Mouse (Mus musculus): ENCODE measurements around the gene Sdhc.
"Not testable (repeated sequence)": the region's sequence is repeated elsewhere in the genome, so short reads cannot be mapped to it uniquely, and the experiment has no call there.

Gene Sdhc

DNA sequence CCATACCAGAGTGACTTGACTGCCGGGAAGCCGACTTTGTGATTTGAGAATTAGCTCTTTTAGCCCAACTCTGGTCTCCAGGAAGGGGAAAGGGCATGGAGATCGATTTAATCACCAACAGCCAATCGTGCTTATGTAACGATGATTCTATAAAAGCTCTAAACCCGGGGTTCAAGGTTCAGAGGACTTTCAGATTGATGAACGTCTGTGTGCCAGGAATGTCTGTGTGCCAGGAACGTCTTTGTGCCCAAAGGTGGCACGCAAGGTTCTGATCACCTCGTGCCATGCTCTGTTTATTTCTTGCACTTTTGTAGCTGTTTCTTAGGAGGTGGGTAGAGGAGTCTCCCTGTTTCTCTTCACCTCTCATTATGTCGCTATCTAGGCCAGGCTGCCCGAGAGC lies 18.5 kb upstream of the Sdhc start:
- DNase-seq (ENCODE audit: low spot score): no peak

DNA sequence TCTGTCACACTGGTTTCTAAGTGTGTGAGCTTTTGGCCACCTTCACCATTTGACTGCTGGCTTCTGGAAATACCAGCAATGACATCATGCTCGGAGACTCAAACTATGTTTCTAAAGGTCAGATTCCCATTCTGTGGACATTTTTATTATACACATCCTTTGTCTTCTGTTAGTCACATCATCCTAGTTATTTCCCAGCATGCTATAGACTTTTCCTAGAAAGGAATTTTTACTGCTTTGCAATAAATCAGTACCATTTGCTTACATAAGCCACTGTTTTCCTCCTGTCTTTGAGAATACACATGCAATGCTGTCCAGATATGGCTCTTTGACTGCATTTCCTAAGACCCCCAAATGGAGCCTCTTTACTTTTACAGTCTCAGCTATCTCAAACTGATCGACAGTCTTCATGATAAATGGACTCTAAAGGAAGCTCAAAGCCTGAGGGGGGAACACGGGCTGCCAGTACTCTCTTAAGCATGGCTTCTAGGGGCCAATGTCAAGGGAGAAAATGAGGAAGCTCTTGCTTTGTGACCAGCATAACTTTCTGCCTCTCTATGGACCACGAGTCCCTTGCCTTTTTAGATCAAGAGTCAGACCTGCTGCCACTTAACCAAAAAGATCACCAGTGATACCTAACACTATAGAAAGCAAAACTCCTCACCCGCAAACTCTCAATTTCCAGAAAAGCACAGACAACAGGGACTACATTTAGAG lies 15.4 kb upstream of the Sdhc start:
- DNase-seq (ENCODE audit: low spot score): no peak

DNA sequence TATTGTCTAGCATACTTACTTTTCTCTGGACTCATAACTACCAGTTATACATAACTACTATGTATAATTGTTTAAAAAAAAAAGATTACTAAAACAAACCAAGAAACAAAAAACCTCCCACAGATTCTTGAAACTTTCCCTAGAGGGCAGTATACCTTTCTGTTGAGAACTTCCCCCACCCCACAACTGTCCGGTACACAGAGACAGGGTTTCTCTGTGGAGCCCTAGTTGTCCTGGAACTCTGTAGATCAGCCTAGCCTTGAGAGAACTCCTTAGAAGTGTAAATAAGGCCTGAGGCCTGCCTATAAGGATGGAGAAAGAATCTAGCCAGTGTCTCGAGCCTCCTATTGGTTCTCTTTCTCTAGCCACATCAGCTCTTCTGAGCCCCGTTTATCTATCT lies 13.9 kb upstream of the Sdhc start:
- DNase-seq (ENCODE audit: low spot score): no peak

DNA sequence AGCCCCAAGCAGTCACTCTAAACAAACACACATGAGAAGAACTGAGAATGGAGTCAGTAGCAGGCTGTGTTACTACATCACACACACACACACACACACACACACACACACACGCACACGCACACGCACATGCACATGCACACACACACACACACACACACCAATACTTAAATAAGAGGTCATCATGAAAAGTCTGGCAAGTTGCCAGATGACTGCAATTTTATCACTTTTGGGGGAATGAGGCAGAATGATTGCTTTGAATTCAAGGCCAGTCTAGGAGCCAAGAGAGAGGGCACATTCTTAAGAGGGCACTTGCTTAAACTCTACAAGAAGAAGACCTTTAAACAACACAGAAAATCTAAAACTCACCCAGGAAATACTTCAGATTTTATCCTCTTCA lies 12.1 kb upstream of the Sdhc start:
- DNase-seq (ENCODE audit: low spot score): no peak

DNA sequence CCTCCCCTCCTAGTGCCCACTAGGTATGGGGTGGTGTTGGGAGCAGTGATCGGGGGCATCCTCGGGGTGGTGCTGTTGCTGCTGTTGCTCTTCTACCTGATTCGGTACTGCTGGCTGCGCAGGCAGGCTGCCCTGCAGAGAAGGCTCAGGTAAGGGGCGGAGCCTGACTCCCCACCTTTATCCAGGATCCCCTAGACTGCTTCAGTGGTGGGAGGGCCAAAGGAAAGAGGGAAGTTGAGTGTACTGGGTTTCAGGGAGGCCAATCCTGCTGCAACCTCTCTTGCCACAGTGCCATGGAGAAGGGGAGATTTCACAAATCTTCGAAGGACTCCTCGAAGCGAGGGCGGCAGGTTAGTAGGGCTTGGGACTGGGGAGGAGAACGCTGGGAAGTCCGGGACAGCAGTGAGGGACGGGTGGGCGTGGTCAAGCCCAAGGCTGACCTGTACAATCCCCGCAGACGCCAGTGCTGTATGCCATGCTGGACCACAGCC lies 9.1 kb upstream of the Sdhc start:
- DNase-seq (ENCODE audit: low spot score): no peak

DNA sequence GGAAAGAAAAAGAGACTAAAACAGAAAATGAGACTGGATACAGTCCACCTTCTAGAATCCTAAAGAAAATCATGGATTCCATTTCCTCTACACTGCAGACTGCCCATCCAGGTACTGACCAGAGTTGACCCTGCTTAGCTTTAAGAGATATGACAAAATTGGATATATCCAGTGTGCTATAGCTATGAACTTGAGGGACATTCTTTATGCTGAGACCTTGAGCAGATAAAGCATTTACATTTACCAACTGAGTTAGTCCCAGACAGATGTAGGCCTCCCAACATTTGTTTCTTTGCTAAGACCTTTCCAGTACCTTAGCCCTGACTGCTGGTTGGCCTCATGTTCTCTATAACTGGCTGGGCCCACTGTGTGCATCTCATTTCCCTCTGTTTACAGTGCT lies 7.6 kb upstream of the Sdhc start:
- DNase-seq (ENCODE audit: low spot score): no peak

DNA sequence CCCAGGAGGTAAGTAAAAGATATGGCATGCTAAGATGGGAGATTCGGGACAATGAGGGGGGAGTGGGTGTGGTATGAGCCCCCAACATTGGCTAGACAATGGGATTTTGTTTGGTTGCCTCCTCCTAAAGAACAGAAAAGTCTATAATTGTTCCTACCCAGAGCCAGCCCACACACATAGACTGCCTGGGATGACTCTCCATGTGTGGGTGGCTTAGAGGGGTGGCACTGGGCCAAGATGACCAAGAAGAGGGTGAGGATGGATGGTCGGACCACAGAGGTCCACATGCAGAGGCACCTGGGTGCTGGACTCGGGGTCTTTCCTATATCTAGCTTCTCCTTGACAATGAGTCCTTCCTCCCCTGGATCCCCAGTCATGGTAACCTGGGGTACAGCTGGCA lies 6.2 kb upstream of the Sdhc start:
- no peak for DNase-seq (ENCODE audit: low spot score)

DNA sequence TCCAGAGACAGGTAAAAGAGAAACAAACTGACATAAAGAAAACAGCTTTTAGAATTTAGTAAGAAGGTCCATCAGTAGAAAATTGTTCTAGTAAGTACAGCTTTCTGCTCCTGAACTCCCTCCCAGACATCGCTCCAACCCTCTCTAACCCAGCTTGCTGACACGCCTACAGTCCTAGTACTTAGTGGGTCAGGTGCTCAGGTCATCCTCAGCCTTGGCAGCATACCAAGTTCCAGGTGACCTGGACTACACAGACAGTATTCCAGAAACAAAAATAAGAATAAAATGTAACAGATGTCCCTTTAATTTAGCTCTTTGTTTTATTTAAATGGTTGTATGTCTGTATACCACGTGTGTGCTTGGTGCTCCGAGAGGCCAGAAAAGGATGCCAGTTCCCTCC lies 1.6 kb upstream of the Sdhc start:
- DNase-seq (ENCODE audit: low spot score): no peak

DNA sequence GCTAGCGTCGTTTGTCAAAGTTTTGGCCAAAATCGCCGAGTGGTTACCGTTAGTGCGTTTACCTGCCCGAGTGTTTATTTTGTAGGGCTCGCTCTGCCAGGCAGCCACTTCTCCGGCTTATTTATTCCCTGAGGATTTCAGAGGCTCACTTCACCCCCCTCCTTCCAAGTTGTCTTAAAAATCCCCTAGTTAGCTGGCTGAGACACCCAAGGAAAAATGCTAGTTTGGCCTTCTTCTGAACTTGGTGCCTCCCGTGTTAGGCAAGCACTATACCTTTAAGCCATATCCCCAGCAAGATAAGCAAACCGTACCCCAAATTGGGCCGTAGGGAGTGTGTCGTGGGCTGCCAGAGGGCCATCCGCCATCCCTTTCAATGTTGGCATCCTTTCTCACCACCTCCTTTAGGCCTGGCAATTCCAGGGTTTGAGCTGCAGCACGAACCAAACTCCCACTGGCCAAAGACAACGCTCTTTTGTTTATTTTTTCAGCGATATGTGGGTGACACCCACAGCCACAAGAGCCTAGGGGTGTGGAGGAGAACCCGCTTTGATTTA lies 512 bp upstream of the Sdhc start:
- DNase-seq (ENCODE audit: low spot score): no peak

DNA sequence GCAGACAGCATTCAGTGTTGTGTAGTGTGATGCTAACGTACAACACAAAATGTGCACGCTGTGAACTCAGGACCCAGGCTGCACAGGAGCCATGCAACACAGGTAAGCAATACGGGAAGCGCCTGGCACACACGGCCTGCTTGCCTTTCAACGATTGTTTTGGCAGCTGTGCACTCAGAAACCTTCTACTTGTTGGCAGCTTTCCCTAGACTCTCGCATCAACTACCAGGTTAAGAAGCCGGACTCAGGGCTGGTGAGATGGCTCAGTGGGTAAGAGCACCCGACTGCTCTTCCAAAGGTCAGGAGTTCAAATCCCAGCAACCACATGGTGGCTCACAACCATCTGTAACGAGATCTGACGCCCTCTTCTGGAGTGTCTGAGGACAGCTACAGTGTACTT lies 7.4 kb downstream of the Sdhc start:
- not testable (repeated sequence) for DNase-seq (ENCODE audit: low spot score)

DNA sequence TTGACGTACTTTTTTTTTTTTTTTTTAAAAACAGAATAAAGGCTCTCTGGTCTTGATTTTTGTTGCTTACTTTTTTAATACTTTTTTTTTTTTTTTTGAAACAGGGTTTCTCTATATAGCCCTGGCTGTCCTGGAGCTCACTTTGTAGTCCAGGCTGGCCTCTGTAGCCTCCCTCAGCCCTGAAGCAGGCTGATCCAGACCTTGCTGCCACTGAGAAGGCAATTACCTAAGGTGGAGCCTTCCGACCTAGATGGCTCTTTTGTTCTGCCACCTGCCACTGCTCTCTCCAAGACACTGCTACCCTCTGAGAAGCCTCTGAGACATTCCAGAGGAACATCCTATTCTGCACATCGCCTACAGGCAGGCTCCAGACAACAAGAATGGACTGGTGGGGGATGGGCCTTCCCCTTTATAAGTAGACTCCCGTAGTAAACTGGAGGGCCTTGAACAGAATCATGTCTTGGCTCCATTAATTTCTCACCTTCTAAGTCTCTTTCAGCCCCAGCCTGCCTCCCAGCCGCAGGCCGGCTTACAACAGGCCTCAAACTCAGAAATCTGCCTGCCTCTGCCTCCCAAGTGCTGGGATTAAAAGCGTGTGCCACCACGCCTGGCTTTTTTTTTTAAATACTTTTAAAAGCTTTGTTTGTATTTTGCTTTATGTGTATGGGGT lies 12.8 kb downstream of the Sdhc start:
- DNase-seq (ENCODE audit: low spot score): not testable (repeated sequence)

DNA sequence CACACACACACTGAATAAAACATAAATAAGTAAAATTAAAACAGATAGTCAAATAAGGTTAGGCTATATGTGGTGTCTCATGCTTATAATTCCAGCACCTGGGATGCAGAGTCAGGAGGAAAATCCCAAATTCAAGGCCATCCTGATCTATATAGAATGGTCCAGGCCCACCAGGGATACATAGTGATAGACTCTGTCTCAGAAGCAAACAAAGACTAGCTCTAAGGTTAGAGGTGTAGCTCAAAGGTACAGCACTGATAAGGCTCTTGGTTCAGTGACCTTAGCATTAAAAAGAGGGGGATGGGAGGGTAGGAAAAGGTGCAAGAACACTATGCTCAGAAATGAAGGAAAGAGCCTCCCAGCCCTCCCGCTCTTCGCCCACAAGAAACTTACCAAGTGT lies 14.8 kb downstream of the Sdhc start:
- no peak for DNase-seq (ENCODE audit: low spot score)

DNA sequence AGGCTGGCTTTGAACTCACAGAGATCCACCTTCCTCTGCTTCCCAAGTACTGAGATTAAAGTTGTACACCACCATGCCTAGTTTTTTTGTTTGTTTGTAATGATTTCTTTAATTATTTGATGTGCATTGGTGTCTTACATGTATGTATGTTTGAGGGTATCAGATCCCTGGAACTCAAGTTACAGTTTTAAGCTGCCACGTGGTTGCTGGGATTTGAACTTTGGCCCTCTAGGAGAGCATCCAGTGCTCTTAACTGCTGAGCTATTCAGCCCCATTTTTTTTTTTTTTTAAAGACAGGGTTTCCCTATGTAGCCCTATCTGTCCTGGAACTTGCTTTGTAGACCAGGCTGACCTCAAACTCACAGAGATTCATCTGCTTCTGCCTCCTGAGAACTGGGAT lies 19.4 kb downstream of the Sdhc start:
- no peak for DNase-seq (ENCODE audit: low spot score)

DNA sequence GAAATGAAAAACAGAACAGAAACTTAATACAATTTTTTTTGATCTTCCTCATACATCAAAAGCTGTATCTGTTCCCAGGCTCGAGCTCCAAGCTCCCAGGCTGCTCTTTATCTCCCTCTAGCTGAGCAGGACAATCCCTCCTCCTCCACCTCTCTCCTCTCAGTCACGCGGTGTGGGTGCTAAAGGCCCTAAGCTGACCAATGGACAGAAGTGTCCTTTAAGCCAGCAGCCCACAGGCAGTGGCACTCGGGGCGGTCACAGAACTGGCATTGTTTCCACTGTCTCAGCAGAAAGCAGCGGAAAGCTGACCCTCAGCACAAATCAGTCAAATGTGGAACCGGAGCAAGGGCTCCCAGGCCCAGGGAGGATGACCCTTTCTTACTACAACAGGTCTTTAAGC lies 21.2 kb downstream of the Sdhc start:
- no peak for DNase-seq (ENCODE audit: low spot score)

DNA sequence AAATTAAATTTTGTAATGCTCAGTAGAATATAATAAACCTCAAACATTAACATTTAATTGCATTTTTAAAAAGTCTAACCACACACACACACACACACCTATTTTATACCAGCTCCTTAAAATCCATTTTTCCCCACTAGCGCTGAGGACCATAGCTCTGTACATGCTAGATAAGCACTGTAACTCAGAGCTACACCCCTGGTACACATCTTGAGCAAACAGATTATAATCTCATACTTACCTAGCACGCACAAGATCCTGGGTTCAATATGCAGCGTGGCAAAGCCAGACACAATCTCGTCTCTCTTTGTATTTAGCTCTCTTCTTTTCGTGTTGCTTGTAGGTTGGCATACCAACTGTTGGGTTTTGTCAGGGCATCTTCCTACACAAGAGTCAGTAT lies 26.0 kb downstream of the Sdhc start:
- DNase-seq (ENCODE audit: low spot score): no peak

DNA sequence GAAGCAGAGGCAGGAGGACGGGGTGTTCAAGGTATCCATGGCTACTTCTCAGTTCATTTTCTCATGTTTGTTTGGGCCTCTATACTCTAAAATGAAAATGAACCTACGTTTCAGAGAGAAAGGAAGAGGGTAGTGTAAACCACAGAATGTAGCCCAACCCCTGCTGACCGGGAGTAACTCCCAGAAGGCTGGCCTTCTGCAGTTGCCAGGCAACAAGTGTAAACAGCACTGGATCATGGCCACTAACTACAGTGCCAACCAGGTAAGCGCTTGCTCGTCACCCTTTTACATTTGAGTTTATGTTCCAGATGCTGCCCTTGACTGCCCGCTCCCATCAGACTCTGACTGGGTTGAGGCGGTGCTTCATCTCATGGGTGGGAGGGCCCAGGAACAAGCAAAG lies 27.5 kb downstream of the Sdhc start:
- DNase-seq (ENCODE audit: low spot score): no peak

DNA sequence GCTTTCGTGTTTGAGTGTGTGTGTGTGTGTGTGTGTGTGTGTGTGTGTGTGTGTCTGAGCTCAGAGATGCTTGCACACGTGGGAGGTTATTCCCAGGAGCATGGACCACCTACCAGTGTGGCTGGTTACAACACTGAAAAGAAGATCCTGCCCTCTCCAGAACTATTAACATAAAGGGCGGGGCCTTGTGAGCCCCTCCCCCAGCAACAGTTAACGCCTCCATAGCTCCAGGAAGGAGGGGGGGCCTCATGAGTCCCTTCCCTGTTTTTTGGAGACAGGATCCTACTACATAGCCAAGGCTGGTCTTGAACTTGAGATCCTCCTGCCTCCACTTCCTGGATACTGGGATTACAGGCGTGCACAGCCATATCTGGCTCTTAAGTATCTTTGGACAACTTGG lies 28.6 kb downstream of the Sdhc start:
- DNase-seq (ENCODE audit: low spot score): no peak

DNA sequence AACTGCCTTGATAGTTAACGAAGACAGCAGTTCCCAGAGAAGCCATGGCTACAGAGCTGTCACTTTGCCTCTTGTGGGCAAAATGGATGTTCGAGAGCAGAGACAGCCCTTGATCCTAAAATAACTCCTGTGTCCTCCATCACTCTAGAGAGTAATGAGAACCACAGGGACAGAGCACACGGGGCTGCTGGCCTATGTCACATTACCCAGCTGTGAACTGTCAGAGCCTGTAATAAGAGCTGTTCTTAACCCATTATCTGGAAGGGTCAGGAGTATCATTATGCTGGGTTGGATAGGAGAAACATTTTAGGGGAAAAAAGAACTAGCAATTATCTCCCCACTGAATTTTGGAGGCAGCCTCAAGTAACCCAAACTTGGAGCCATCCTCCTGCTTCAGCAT lies 29.5 kb downstream of the Sdhc start:
- DNase-seq (ENCODE audit: low spot score): no peak

DNA sequence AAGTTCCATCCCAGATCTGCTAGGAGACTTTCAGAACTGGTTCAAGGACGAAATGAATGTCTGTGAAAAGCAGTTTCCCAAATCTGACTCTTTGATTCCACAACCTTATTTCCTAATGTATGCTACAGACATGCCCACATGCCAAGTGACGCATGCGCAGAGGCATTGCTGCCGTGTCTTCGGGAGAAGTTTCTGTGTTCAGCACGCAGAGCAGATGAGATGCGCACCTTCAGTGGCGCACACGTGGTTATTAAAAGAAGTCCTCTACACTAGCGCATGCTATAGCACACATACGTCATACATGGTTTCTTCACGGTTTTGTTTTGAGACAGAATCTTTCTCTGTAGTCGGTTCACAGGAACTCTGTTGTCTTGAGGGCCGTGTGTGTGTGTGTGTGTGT lies 31.0 kb downstream of the Sdhc start:
- no peak for DNase-seq (ENCODE audit: low spot score)

DNA sequence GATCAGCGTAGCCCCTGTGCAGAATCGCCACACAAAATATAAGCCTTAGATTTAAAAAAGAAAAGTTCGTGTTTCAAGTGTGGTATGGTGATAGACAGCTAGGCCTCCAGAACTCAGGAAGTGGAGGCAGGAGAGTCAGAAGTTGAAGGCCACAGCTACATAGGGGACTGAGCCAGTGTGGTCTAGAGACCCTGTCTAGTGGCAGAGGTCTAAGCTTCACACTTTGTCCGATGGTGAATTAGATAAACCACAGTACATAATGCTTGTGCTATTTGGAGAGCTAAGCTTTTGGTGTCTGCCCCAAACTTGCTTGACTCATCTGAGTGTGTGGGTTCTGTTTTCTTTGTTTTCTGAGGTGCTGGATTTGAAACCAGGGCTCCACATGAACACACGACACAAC lies 31.4 kb downstream of the Sdhc start:
- DNase-seq (ENCODE audit: low spot score): no peak

DNA sequence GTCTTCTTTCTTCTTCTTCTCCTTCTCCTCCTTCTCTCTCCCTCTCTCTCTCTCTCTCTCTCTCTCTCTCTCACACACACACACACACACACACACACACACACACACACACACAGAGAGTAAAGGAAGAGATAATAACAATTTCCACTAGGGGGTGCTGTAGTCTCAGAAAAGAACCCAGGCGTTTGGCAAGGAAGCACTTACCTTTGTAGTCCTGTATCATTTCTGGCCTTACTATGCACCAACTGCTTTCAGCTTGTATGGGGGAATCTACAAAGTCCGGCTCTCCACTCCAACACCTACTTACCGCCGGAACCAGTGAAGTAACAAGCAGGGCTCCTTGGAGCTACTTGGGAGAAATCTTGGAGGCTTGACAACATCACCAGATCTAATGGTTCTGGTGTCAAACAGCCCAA lies 32.1 kb downstream of the Sdhc start:
- DNase-seq (ENCODE audit: low spot score): no peak

DNA sequence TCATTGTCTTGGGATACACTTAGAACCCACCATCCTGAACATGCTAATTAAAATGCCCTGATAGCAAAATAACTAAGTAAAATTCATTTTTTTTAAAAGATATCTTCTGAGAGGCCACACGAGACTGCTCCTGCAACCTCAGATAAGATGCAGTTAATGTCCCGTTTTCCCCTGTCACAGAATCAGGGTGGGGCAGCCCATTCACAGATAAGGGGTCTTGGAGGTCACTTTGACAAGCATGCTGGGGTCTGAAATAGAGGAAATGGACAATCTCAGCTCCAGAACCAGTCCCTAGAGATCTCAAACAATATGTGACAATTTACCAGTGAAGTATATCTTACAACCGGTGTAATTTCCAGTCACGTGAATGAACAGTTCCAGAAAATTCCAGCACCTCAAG lies 34.1 kb downstream of the Sdhc start:
- no peak for DNase-seq (ENCODE audit: low spot score)

DNA sequence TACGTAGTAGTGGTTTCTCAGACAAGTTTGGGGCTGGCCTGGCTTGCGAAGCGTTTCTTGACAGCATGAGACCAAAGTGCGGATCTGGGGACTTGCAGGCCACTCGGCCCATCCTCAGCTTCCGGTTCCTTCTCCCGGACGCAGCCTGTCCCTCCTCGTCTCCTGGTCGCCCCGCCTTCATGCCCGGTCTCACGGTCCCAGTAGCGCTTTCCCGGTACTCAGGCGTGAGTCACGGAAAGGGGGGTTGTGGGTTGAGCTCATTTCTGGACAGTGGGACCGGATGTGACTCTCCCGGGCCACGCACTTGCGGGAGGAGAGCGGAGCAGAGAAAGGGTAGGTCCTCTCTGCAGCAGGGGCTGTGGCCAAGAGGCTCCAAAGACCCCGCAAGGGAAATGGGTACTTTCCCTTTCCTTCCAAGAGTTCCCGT lies 36.5 kb downstream of the Sdhc start, which contains the start of gene Cfap126:
Gene Cfap126 (plus strand): TSS at position 46 of the 427 bp plus-strand sequence.
- peak; percentile 45 for DNase-seq (ENCODE audit: low spot score)

DNA sequence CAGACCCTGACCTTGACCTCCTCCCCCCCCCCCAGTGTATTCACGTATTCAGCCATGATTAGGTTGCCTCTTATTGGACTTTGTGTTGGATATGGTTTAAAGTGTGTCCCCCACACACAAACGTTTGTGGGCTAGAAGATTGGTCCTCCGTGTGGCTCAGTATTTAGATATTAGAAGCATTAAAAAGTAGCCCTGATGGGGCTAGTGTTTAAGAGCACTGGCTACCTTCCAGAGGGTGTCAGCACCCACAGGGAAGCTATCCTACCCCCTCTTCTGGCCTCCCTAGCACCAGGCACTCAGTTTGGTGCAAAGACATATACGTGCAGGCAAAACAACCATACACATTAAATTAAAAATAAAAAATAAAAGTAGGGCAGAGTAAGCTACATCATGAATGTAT lies 37.4 kb downstream of the Sdhc start:
- no peak for DNase-seq (ENCODE audit: low spot score)

Data from urinary bladder, postnatal 10 days (tissue).